Mouse (Mus musculus) kidney, embryonic 14.5 days (tissue): ENCODE data around the gene Tas2r116. TPM values are rescaled to one million over a fixed set of nuclear protein-coding genes. Genes with fewer than 3 reads are reported as not detected.

Experiments
- ATAC-seq: fragments of 200-750 bp; cut with Nextera tagmentation; 2 replicates; pipeline ENCODE4 v1.8.0; 2017; ENCODE audit warnings: moderate number of reproducible peaks, mild to moderate bottlenecking, moderate TSS enrichment, moderate library complexity; ENCODE audit not compliant: low FRiP score, low TSS enrichment
- H3K27ac ChIP-seq: fragments of 300-500 bp; sonication (generic); 2 replicates; pipeline ENCODE4 v1.5.1; 2014; ENCODE audit warnings: low read depth, mild to moderate bottlenecking, low read length, moderate library complexity, mixed read lengths
- H3K27me3 ChIP-seq: fragments of 300-500 bp; sonication (generic); 2 replicates; pipeline ENCODE4 v1.6.1; 2014; ENCODE audit warnings: mild to moderate bottlenecking, low read length; ENCODE audit not compliant: control insufficient read depth, insufficient read depth
- H3K36me3 ChIP-seq: fragments of 300-500 bp; sonication (generic); 2 replicates; pipeline ENCODE4 v1.6.1; 2014; ENCODE audit warnings: low read length, mixed read lengths; ENCODE audit not compliant: control insufficient read depth, insufficient read depth
- H3K4me1 ChIP-seq: fragments of 300-500 bp; sonication (generic); 2 replicates; pipeline ENCODE4 v1.6.1; 2014; ENCODE audit warnings: low read length, mixed read lengths; ENCODE audit not compliant: control insufficient read depth, insufficient read depth
- H3K4me2 ChIP-seq: fragments of 300-500 bp; sonication (generic); replicated peaks from 2 replicates; pipeline ENCODE4 v1.6.1; 2014; ENCODE audit warnings: low read depth, mild to moderate bottlenecking, low read length
- H3K4me3 ChIP-seq: fragments of 300-500 bp; sonication (generic); 2 replicates; pipeline ENCODE4 v1.5.1; 2014; ENCODE audit warnings: mild to moderate bottlenecking, low read length
- H3K9ac ChIP-seq: fragments of 300-500 bp; sonication (generic); 2 replicates; pipeline ENCODE4 v1.6.1; 2014; ENCODE audit warnings: low read depth, mild to moderate bottlenecking, low read length, moderate library complexity
- H3K9me3 ChIP-seq: fragments of 300-500 bp; sonication (generic); 2 replicates; pipeline ENCODE4 v1.6.1; 2016; ENCODE audit warnings: low read length; ENCODE audit not compliant: control insufficient read depth
- WGBS: fragments of 180-500 bp; shearing (Covaris S2); extraction: QIAGEN DNeasy Blood & Tissue Kit; methylation state at CpG from one replicate; pipeline ENCODE4 v1.1.7; 2014; 5-methylcytosine and 5-hydroxymethylcytosine counted together
- polyA plus RNA-seq: library from polyadenylated mRNA; unstranded; fragments of >200 nt; fragmentation: Nextera tagmentation; extraction: Ambion mirVana; gene quantifications from 2 replicates; pipeline ENCODE4 v1.2.1, GENCODE M21; 2014

The Tas2r116 gene
- not detected in 2 replicates for polyA plus RNA-seq

- Histone ChIP-seq H3K9ac (no peak within 1 kb of the TSS), H3K9me3 (no peaks in the 10 kb centered on the region), H3K4me2 (no peak within 1 kb of the TSS), H3K4me3 (no peak within 1 kb of the TSS), H3K27me3 (no peaks in the 10 kb centered on the region), H3K36me3 (no peaks in the 10 kb centered on the region), H3K4me1 (no peaks in the 10 kb centered on the region), H3K27ac (no peak within 1 kb of the TSS)
- 82% methylated on average over 1 of the region's 1 CpGs for WGBS
- no peak for ATAC-seq
Measured at GRCm38 (mm10) chr6:132855138-132855537, at the start of gene Tas2r116. Gene Tas2r116, plus strand, starts transcription at chr6:132855438.

DNA sequence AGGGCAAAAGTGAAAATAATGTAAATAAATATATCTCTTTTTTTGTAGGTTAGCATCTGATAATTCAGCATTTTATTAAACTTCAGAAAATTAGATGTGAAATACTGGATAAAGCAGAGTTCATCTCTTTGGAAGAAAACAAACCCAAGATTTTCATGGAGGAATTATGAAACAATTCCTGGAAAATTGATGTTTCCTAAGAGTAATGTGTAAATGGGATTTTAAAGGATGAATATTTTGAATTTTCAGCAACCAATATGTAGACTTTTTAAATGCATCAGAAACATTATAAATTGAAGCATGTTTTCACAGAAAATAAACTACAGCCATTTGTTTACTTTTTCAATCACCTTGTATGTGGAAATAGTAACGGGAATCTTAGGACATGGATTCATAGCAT lies 8.4 kb upstream of the Tas2r116 start, which contains the start of gene Tas2r123:
TSS of gene Tas2r123 (plus strand) at position 301 of the 400 bp plus-strand sequence.
- Histone ChIP-seq H3K4me2 (no peak within 1 kb of the TSS), H3K9ac (no peak within 1 kb of the TSS), H3K36me3 (no peaks in the 10 kb centered on the region), H3K4me3 (no peak within 1 kb of the TSS), H3K27ac (no peak within 1 kb of the TSS), H3K27me3 (no peaks in the 10 kb centered on the region), H3K4me1 (no peaks in the 10 kb centered on the region), H3K9me3 (no peaks in the 10 kb centered on the region)
- no peak for ATAC-seq
- 68% methylated on average over 1 of the region's 1 CpGs for WGBS

DNA sequence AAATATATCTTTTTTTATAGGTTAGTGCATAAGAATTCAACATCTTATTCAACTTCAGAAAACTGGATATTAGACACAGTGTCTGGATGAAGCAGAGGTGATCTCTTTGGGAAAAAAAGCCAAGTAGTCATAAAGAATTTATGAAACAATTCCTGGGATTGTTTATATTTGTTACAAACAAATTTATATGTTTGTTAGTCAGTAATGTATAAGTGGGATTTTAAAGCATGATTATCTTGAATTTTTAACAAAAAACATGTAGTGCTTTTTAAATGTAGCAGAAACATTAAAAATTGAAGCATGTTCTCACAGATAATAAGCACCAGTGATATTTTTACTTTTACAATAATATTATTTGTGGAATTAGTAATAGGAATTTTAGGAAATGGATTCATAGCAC lies 12.5 kb downstream of the Tas2r116 start, which contains the start of gene Tas2r110:
TSS of gene Tas2r110 (plus strand) at position 301 of the 400 bp plus-strand sequence.
- no peak for ATAC-seq
- no peaks in the 10 kb centered on the region for H3K4me1 ChIP-seq
- H3K4me2 ChIP-seq, result no peak within 1 kb of the TSS
- no peak within 1 kb of the TSS for H3K4me3 ChIP-seq
- H3K36me3 ChIP-seq, result no peaks in the 10 kb centered on the region
- H3K27ac ChIP-seq, result no peak within 1 kb of the TSS
- no peak within 1 kb of the TSS for H3K9ac ChIP-seq
- no peaks in the 10 kb centered on the region for H3K9me3 ChIP-seq
- no peaks in the 10 kb centered on the region for H3K27me3 ChIP-seq

DNA sequence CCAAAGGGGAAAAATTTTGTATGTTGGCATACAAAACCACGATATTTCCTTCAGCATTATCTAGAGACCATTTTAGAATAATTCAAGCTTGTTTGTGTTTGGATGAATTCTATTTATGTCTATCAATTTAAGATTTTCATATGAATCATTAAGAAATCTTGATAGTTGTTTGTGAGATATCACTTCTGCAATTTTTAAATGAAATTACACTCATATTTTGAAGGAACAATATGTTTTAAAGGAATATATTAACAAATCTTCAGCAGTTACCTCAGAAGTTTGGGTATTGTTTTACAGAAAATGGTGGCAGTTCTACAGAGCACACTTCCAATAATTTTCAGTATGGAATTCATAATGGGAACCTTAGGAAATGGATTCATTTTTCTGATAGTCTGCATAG lies 37.5 kb downstream of the Tas2r116 start, which contains the start of gene Tas2r113:
TSS of gene Tas2r113 (plus strand) at position 301 of the 400 bp plus-strand sequence.
- no peak within 1 kb of the TSS for H3K27ac ChIP-seq
- no peak for ATAC-seq
- H3K27me3 ChIP-seq, result no peaks in the 10 kb centered on the region
- no peak within 1 kb of the TSS for H3K4me3 ChIP-seq
- no peak within 1 kb of the TSS for H3K9ac ChIP-seq
- no peak within 1 kb of the TSS for H3K4me2 ChIP-seq
- no peaks in the 10 kb centered on the region for H3K4me1 ChIP-seq
- no peaks in the 10 kb centered on the region for H3K36me3 ChIP-seq
- no peaks in the 10 kb centered on the region for H3K9me3 ChIP-seq
- 70% methylated on average over 1 of the region's 1 CpGs for WGBS

Other genes starting within 250 kb of the Tas2r116 start
- not detected in 2 replicates for gene A630073D07Rik, start 203.9 kb upstream of the Tas2r116 start, polyA plus RNA-seq
- gene Tas2r120, start 198.5 kb upstream of the Tas2r116 start, polyA plus RNA-seq, result not detected in 2 replicates
- not detected in 2 replicates for gene Tas2r121, start 154.4 kb upstream of the Tas2r116 start, polyA plus RNA-seq
- gene Tas2r122, start 143.5 kb upstream of the Tas2r116 start, polyA plus RNA-seq, result not detected in 2 replicates
- not detected in 2 replicates for gene Tas2r115, start 117.4 kb upstream of the Tas2r116 start, polyA plus RNA-seq
- not detected in 2 replicates for gene Tas2r124, start 100.7 kb upstream of the Tas2r116 start, polyA plus RNA-seq
- not detected in 2 replicates for gene Tas2r102, start 93.3 kb upstream of the Tas2r116 start, polyA plus RNA-seq
- gene Tas2r136, start 77.3 kb upstream of the Tas2r116 start, polyA plus RNA-seq, result not detected in 2 replicates
- not detected in 2 replicates for gene Tas2r117, start 52.6 kb upstream of the Tas2r116 start, polyA plus RNA-seq
- not detected in 2 replicates for gene Tas2r123, start 8.3 kb upstream of the Tas2r116 start, polyA plus RNA-seq
- gene Tas2r110, start 12.6 kb downstream of the Tas2r116 start, polyA plus RNA-seq, result not detected in 2 replicates
- gene Tas2r113, start 37.6 kb downstream of the Tas2r116 start, polyA plus RNA-seq, result not detected in 2 replicates
- not detected in 2 replicates for gene Tas2r125, start 54.2 kb downstream of the Tas2r116 start, polyA plus RNA-seq
- not detected in 2 replicates for gene Tas2r129, start 95.7 kb downstream of the Tas2r116 start, polyA plus RNA-seq
- gene Tas2r131, start 102.5 kb downstream of the Tas2r116 start, polyA plus RNA-seq, result not detected in 2 replicates
- gene Tas2r109, start 125.5 kb downstream of the Tas2r116 start, polyA plus RNA-seq, result not detected in 2 replicates
- gene Tas2r103, start 181.7 kb downstream of the Tas2r116 start, polyA plus RNA-seq, result not detected in 2 replicates
- not detected in 2 replicates for gene Tas2r140, start 200.4 kb downstream of the Tas2r116 start, polyA plus RNA-seq
- gene Smim10l1, start 249.5 kb downstream of the Tas2r116 start, polyA plus RNA-seq, result 61.3 and 73.1 TPM in 2 replicates